Mouse (Mus musculus): ENCODE data around the gene Zfp710.

DNA sequence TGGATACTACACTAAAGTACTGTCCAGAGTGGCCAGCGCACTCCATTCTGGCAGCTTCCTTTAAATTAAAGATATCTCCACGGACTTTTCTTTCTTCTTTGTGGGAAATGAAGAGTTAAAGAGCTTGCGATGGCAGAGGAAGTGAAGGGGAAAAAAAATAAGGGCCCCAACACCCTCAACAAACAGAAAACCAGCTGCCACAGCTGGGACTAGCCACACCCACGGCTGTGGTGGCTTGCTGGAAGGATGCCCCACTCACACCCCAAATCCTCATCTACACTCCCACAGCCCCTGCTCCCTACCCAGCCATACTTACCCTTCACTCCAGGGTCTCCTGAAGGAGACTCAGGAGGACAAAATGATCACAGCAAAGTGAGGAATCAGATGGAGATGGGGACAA is 98.5 kb downstream of the Zfp710 start:
- TF ChIP-seq USF1 (IDR thresholded peaks at IDR 0.05; ENCODE audit: low read depth) (no peak), MAX (IDR thresholded peaks at IDR 0.05; ENCODE audit: low read depth) (no peak), E2F4 (IDR thresholded peaks at IDR 0.05; ENCODE audit: insufficient read depth) (no peak), MYOG (IDR thresholded peaks at IDR 0.05; ENCODE audit: control insufficient read depth in 1 of 3, insufficient read depth in 1 of 3, insufficient read length in 2 of 3, low read depth in 2 of 3) (peak; percentile 74 to 89 (median 76)), TCF3 (IDR thresholded peaks at IDR 0.05; ENCODE audit: insufficient read length, low read depth) (peak; percentile 47), POLR2AphosphoS2 (IDR thresholded peaks at IDR 0.05; ENCODE audit: insufficient read length, low read depth) (no peak), POLR2A (IDR thresholded peaks at IDR 0.05; ENCODE audit: insufficient read length, low read depth) (no peak), REST (IDR thresholded peaks at IDR 0.05; ENCODE audit: insufficient read depth, insufficient read length) (no peak), CEBPB (IDR thresholded peaks at IDR 0.05; ENCODE audit: insufficient read depth, poor library complexity, severe bottlenecking) (no peak), MYOD1 (IDR thresholded peaks at IDR 0.05; ENCODE audit: control insufficient read depth in 1 of 3, insufficient read length in 2 of 3, low read depth in 2 of 3) (peak; percentile 45 to 91 (median 65)), TCF12 (IDR thresholded peaks at IDR 0.05; ENCODE audit: insufficient read depth, poor library complexity, severe bottlenecking) (peak; percentile 68), SRF (IDR thresholded peaks at IDR 0.05; ENCODE audit: control insufficient read depth, insufficient read length, low read depth) (no peak)

Data from myocyte (in vitro differentiated cells).